Mouse (Mus musculus) pancreas, adult 10 weeks (tissue): ENCODE results near the gene Defb5. TPM values are rescaled to one million over a fixed set of nuclear protein-coding genes. Genes with fewer than 3 reads are reported as not detected.

Source experiments
- polyA plus RNA-seq: library from polyadenylated mRNA; stranded (reverse); fragments of 350-450 nt; fragmentation: Illumina TruSeq; extraction: RNeasy Lipid Tissue Mini Kit (QIAGEN cat#74804); gene quantifications from one replicate; pipeline ENCODE4 v1.2.3, GENCODE M21; 2015; ENCODE audit warnings: low read depth, low replicate concordance; ENCODE audit not compliant: insufficient read depth

Gene Defb5
- not detected for polyA plus RNA-seq

GRCm38 (mm10) chr8:19247280-19247679, at the start of gene Defb5:
Gene Defb5 (plus strand): TSS chr8:19247580.

GRCm38 (mm10) chr8:19225161-19225560, 22.2 kb upstream of the Defb5 start, which contains the start of gene Defb6:
Gene Defb6 (plus strand): TSS chr8:19225478.

GRCm38 (mm10) chr8:19239616-19240015, 7.8 kb upstream of the Defb5 start, which contains the start of gene Defb46:
Gene Defb46 (plus strand): TSS chr8:19239916.

GRCm38 (mm10) chr8:19293060-19293459, 45.7 kb downstream of the Defb5 start, which contains the start of gene Defb3:
Gene Defb3 (plus strand): TSS chr8:19293360.

Other genes starting within 250 kb of the Defb5 start
- gene Defb38, start 221.0 kb upstream of the Defb5 start, polyA plus RNA-seq = not detected
- not detected for gene Defb39, start 182.8 kb upstream of the Defb5 start, polyA plus RNA-seq
- gene Defb12, start 132.7 kb upstream of the Defb5 start, polyA plus RNA-seq = not detected
- gene Defb34, start 123.8 kb upstream of the Defb5 start, polyA plus RNA-seq = not detected
- not detected for gene Gm45826, start 106.8 kb upstream of the Defb5 start, polyA plus RNA-seq
- gene Defb14, start 53.2 kb upstream of the Defb5 start, polyA plus RNA-seq = not detected
- gene Defb4, start 48.9 kb upstream of the Defb5 start, polyA plus RNA-seq = not detected
- gene Defb6, start 22.1 kb upstream of the Defb5 start, polyA plus RNA-seq = not detected
- not detected for gene Defb46, start 7.7 kb upstream of the Defb5 start, polyA plus RNA-seq
- not detected for gene Defb3, start 45.8 kb downstream of the Defb5 start, polyA plus RNA-seq
- not detected for gene Defb8, start 200.0 kb downstream of the Defb5 start, polyA plus RNA-seq
- not detected for gene Defb7, start 247.5 kb downstream of the Defb5 start, polyA plus RNA-seq